Mouse (Mus musculus): ENCODE results near the gene Disp1. TPM values are rescaled to one million over a fixed set of nuclear protein-coding genes. Genes with fewer than 3 reads are reported as not detected.

The Disp1 gene
- 1 to 10 TPM; 7.6 to 8.3 TPM for total RNA-seq (2021)
- long read RNA-seq, experiment 1, full-length matches to known transcripts = 4 of 8 reads
- long read RNA-seq, experiment 1, partial matches to known transcripts = 1 of 8 reads
- long read RNA-seq, experiment 1, other reads (novel, unspliced or antisense) = 3 of 8 reads
- long read RNA-seq, experiment 2, full-length matches to known transcripts = 1 of 2 reads
- long read RNA-seq, experiment 2, partial matches to known transcripts = 1 of 2 reads
- long read RNA-seq, experiment 2, other reads (novel, unspliced or antisense) = 0 of 2 reads

DNA sequence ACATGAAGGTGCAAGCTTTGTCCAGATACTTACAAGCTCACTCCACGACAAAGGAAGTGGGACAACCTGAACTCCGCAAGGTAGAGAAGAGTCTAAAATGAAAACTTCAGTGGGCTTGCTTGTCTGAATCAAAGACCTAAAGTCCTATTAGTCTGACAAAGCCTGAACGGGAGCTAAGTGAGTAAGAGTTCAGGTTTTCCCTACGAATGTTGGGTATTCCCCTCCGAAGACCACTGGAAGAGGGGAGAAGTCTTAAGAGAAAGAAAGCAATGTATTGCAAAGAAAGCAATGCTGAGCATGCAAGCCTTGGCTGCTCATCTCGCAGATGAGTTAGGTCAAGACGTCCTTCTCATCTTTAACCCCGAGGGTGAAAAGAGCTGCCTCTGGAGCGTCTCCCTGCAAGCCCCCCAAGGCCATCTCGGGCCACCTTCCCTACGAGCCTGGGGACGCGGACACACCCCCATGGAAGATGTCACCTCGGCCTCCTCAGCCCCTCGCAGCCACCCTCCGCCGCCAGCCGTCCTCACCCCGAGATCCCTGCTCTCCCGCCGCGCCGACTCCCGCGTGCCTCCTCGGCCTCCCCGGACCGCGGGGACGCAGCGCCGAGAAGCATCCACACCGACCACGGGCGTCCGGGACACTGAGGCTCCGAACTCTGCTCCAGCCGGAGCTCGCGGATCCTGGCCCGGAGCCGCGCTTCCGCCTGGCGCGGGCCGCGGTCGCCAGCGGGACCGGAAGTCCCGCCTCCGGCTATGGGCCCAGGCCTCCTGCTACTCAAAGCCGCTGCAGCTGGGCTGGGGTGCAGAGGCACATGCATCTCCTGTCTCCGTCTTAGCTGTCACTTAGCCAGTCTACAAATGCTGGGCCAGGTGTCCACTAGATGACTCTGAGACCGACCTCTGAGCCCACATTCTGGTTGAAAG is at the start of gene Disp1:
Disp1 (minus strand) TSS at position 727 of the 923 bp plus-strand sequence.
- DNase-seq = peak; percentile 82 to 84

DNA sequence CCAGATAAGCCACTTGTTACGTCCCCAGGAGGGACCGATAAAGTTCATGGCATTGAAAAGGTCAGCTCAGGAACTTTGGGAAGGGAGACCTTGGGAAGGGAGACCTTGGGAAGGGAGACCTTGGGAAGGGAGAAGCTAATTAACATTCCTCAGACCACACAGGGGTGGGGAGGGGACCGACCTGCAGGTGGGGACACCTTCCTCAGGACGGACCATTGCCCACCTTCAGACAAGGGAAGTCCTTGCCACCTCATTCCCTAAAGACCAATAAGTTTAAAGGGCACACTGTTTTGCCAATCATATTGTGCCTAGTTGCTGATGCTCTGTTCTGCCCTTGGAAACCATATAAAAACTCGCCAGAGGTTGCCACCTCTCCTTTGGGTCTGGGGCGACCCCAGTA is 46.3 kb upstream of the Disp1 start:
- DNase-seq = no peak

DNA sequence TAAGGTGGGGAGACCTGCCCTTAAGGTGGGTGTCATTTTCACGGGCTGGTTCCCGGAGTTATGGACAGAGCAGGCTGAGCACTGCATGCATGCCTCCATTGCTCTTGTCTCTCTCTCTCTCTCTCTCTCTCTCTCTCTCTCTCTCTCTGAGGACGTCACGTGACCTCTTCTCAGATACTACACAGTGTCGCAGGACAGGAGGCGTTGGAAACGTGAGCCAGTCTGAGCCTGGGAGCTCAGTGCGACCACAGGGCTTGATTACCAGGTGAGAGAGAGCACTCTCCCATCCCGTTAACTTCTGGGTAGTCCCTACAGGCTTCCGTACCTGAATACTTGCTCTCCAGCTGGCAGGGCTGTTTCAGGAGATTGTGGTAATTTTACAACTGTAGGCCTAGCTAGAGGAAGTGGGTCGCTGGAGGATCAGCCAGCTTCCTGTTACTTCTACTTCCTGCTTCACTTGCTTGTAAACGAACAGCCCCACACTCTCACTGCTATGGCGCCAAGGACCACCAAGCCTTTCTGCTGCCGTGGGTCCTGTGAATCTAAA is 44.7 kb upstream of the Disp1 start:
- DNase-seq = peak in 1 of 2 experiments; percentile 17

DNA sequence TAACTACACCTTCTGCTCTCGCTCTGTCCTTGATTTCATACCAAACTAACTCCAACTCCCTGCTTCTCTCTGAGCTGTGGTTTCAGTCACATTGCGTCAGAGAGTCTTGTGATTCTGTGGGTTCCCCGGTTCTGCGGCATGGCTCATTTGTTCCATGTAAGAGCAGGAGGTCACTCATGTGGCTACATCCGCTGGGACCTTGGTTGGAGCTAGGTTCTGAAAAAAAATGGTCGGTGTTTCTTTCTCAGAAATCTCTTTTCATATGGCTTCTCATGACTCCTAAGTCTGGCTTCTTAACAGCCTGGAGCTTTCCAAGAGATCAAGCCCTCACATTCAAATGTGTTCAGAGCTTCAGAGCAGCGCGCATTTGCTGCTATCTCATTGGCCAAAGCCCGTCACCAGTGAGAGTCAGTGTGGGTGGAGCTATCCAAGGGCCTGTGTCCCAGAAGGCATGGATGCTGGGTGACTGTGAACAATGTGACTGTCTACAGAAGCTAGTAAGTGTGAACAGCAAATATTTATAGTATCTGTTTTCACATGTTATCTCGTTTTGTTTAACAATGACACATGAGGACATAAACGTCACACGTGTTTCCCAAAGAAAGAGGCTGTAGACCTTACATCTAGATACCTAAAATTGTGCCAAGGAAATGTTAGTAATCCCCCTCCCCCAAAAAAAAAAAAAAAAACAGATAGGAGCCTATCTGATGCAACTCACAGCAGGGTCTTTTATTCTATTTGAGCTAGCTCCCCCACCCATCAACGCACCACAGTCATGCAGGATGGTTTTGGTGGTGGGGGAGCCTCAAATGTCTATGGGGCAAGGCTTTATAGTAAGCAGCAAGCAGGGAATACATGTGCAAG is 43.1 kb upstream of the Disp1 start:
- DNase-seq = peak; percentile 23 to 56

- DNase-seq = no peak
These were observed 31.3 kb upstream of the Disp1 start for GRCm38 (mm10) chr1:183252574-183252973.

- no peak for DNase-seq
These were observed 30.5 kb upstream of the Disp1 start for GRCm38 (mm10) chr1:183251818-183252217.

DNA sequence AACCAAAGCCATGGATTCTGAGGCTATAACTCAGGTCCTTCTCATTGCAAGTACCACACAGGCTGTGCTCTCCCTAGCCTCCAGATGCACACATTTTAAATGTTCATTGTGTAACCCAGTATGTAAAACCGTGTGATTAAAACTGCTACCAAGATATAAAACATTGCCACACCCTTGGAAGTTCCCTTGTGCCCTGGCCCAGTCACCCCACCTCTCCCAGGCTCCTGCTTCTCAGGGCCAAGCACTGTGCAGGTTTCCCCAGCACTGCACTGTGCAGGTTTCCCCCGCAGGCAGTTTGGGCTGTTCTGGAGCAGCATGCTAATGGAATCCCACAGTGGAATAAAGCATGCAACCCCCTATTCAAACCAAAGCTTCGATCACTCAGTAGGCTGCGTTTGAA is 29.3 kb upstream of the Disp1 start:
- no peak for DNase-seq

DNA sequence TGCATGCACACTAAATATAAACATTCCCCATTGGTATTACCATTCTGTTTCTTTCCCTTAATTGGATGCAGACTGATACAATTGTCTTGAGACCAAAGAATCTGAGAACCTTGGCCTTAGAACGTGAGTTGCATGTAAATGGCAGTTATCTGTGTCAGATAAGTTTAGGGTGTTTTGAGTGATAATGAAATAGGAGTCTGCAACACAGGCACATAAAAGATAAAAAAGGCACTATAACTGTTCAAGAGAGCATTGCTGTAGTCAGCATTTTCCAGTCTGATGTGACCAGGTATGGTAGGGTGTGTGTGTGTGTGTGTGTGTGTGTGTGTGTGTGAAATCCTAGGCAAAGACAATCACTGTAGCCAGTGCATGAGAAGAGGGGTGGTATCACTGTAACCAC is 26.8 kb upstream of the Disp1 start:
- no peak for DNase-seq

- no peak for DNase-seq
These were observed 22.0 kb upstream of the Disp1 start for GRCm38 (mm10) chr1:183243293-183243692.

GRCm38 (mm10) chr1:183237901-183238300 is 16.6 kb upstream of the Disp1 start:
- peak; percentile 14 to 64 for DNase-seq

- peak; percentile 35 to 48 for DNase-seq
These were observed 15.1 kb upstream of the Disp1 start for GRCm38 (mm10) chr1:183236460-183236859.

DNA sequence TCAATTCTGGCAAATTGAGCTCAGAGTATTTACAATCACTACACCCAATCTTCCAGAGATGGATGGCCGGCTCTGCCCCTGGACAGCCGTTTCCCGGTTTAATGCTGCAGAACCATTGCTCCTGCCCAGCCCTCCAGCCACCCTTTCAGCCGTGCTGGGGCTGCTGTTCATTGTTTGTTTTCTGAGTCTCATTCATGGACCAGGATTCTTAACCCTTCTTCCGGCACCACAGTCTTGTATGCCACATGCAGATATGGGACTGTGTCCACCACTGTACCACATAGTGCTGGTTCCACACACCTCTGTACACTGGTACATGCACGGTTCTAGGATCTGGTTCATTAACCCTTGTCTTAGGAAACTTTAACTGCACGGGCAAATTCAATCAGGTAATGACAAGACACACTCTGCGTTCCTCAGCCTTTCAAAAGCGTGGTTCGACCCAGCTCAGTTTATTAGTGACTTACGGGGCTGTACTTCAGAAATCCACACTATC is 12.4 kb upstream of the Disp1 start:
- no peak for DNase-seq

DNA sequence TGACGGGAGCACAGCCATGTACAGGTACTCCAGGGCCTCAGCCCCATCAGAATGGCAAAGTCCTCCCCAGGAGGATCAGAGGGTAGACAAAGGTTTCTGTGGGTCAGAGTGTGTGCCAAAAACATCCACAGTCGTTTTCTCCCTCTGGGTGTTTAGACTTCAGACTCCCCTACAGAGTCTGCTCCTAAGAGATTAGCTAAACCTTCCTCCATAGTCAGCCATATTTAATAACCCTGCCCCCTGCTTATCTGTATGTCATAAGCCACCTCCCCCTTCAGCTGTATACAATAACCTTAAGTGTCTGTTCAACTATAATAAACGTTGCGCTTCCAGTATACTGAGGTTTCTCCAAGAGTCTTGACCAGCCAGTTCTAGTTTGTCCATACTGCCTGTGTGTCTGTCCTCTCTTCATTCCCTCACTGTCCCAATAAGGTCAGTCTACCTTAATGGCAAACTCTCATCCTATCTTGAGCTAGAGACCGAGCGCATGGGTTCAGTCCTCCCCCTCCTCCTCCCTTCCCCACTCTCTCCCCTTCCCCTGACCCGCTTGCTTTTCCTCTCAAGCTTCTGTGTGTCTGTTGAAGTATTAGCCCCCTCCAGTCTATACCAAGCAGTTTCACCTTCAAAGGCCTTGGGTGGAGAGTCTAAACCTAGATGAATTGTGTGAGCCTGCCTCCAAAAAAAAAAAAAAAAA is 11.8 kb upstream of the Disp1 start:
- no peak for DNase-seq

GRCm38 (mm10) chr1:183227469-183227868 is 6.1 kb upstream of the Disp1 start:
- no peak for DNase-seq

DNA sequence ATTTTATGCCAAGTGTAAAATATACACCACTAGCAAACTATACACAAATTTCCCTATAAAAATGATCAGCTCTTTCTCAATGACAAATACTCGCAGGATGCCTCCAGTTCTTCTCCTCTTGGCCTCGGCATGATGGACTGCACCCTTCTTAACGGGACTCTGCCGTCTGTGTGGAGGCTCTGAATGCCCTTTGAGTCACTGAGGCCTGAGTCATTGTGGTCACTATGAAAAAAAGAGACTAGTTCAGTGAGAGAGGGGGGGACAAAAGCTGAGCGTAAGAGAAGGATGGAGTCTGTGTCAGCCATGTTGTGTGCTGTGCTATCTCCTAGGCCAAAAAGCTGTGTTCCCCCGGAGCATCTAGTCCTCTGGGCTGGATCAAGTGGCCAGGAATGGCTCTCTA is 2.3 kb downstream of the Disp1 start:
- no peak for DNase-seq

DNA sequence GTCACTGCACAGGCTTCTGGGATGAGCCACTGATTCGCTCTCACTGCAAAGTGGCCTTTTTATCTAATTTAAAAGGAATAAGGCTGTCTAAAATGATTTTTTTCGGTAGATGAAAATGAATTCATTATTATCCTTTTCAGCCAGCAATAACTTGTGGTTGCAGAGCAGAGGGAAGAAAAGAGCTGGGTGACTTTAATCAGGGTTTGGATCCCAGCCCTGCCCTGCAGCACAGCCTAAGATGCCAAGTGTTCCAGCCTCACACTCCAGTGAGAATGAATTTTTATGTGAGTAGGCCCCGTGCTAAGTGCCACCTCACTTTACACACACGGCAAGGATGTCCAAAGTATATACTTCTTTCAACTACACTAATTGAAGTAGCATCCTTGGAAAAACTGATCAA is 4.6 kb downstream of the Disp1 start:
- no peak for DNase-seq

DNA sequence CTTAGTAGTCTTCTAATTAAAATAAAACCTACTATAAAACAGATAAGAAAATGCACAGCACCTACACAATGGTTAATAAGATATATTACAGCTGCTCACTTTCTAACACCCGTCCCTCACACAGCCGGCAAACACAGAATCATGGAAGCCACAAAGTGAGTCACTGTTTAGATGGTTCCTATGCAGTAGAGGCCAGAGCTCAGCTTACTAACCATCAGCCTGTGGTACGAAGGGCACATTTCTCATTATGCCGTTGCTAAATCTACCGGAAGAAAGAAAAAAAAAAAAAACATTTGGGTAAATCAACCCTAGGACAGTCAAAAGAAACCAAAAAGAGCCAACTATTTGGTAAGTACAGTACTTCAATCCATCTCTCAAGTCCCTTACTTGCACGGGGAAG is 5.6 kb downstream of the Disp1 start:
- no peak for DNase-seq

GRCm38 (mm10) chr1:183213850-183214249 is 7.5 kb downstream of the Disp1 start:
- no peak for DNase-seq

DNA sequence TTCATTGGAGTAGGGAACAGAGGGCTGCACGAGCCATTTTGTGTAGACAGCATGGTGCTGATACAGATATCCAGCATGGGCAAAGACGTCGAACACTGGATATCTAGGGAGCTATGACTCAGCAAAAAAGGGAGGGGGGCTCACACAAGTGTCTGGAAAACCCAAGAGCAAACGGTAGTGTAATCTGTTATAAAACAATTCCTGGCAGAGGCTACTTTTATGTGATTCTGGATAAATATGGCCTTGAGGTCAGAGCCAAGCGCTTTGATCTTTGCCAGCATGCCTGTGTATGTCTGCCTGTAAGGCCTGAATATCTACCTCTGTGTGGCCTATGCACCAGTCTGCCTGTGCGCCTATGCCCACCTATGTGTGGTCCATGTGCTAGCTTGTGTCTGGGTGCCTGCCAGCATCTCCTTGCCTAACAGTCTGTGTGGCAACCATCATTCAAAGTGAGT is 8.5 kb downstream of the Disp1 start:
- peak; percentile 8 to 15 for DNase-seq

- DNase-seq = no peak
These were observed 11.2 kb downstream of the Disp1 start for GRCm38 (mm10) chr1:183210115-183210514.

- DNase-seq = no peak
These were observed 13.7 kb downstream of the Disp1 start for GRCm38 (mm10) chr1:183207623-183208022.

Measured in heart, adult 18-20 months (tissue).